Mouse (Mus musculus) CH12.LX (cell line): ENCODE measurements around the gene Ifrd1.

Experiments used
- CHD1 ChIP-seq: IDR thresholded peaks from 2 replicates; pipeline ENCODE4 v1.6.1; 2012; ENCODE audit warnings: low read depth, low read length, improper control_type of control experiment, inconsistent platforms
- CTCF ChIP-seq, 2 experiments: IDR thresholded peaks in 1 of 2; conservative IDR thresholded peaks in 1 of 2; 2 replicates each; pipeline ENCODE4 v1.5.1; 2011 to 2012; ENCODE audit warnings: low read depth in 2 of 2, low read length in 2 of 2, improper control_type of control experiment in 1 of 2, inconsistent platforms in 1 of 2, mild to moderate bottlenecking in 1 of 2, moderate library complexity in 1 of 2
- MAX ChIP-seq: IDR thresholded peaks from 2 replicates; pipeline ENCODE4 v1.6.1; 2011; ENCODE audit warnings: low read length, improper control_type of control experiment
- MXI1 ChIP-seq: IDR thresholded peaks from 2 replicates; pipeline ENCODE4 v1.6.1; 2011; ENCODE audit warnings: mild to moderate bottlenecking, low read depth, low read length, improper control_type of control experiment
- POLR2A ChIP-seq: IDR thresholded peaks from 2 replicates; pipeline ENCODE4 v1.6.1; 2011; ENCODE audit warnings: low read depth, mild to moderate bottlenecking, improper control_type of control experiment, low read length

DNA sequence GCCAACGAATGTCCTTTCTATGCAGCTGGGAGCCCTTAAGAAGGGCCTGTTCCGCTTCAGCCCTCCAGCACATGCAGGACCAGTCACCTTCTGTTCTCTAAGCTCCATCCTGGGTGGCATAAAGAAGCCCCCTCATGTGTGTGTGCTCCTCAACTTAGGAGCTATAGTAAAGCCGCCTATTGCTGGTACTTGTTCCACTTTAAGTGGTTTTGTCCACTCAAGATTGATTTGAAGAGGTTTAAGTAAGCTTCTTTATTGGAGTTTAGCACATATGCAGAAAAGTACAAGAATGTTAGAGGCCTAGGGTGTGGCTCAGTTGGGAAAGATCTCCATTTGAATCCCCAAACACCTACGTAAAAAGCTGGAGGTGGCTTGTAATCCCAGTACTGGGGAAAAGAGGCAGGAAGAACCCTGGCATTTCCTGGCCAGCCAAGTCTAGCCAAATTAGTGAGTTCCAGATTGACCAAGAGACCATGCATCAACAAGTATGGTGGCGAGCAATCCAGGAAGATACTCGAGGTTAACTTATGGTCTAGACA lies 10.2 kb upstream of the Ifrd1 start:
- TF ChIP-seq MAX (no peak), CHD1 (no peak), MXI1 (no peak), CTCF (conservative IDR thresholded peaks at IDR 0.05 in 1 of 2, IDR thresholded peaks at IDR 0.05 in 1 of 2; ENCODE audit: low read depth in 2 of 2, low read length in 2 of 2) (no peak), POLR2A (no peak)
